Mouse (Mus musculus) megakaryocyte, embryonic 14.5 days (primary cell): Measurements from ENCODE around the gene Mcub.

Source experiments
- FLI1 ChIP-seq: IDR thresholded peaks from 2 replicates; pipeline ENCODE4 v1.6.1; 2012; ENCODE audit warnings: low read length, inconsistent platforms, mixed read lengths
- GATA1 ChIP-seq: IDR thresholded peaks from 3 replicates; pipeline ENCODE4 v1.6.1; 2012; ENCODE audit warnings: mixed read lengths, low read length, inconsistent platforms, borderline replicate concordance

GRCm38 (mm10) chr3:130012943-130013342, 42.9 kb upstream of the Mcub start:
- no peak for TF ChIP-seq GATA1
- TF ChIP-seq FLI1 = no peak
